Mouse (Mus musculus): ENCODE data around the gene AU021092.
"Not testable (repeated sequence)": the region's sequence is repeated elsewhere in the genome, so short reads cannot be mapped to it uniquely, and the experiment has no call there.

AU021092 gene

DNA sequence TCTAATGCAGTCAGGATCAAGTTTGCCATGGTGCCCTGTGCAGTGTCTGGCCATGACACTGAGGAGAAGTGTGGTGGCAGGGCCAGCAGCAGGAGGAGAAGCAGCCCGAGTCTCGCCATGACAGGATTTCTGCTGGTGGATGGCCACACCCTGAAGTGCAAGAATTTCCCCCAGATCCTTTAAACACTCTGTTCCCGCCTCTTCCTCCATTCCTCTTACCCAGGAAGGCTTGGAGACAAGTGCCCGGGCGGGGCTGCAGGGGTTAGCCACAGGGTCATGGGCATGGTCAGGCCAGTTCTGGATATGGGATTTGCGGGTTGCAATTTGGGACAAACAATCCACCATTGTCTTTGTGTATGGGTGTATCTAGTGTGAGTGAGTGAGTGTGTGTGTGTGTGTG, at the start of gene AU021092:
Gene AU021092, minus strand, starts transcription at position 160 of the 400 bp plus-strand sequence.
- DNase-seq = no peak

- DNase-seq = no peak
Measured at GRCm38 (mm10) chr16:5271411-5272035, 49.4 kb upstream of the AU021092 start.

DNA sequence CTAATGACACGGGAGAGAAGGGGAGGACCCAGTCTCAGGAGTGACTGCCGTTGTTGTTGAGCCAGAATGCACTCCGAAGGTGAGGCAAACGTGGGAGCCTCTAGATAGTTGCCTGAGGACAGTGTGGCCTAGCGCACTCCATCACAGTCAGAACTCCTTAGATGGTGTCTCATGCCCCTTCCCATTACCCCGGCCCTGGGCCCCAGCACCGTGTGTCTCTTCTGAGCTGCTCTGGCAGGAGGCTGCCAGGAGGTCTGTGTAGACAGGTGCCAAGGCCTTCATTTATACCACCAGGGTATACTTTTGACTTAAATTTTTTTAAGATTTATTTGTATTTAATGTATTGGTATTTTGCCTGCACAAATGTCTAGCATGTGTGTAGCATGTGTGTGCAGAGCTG, 41.8 kb upstream of the AU021092 start:
- DNase-seq = no peak

- no peak for DNase-seq
Measured at GRCm38 (mm10) chr16:5263156-5263555, 41.1 kb upstream of the AU021092 start.

DNA sequence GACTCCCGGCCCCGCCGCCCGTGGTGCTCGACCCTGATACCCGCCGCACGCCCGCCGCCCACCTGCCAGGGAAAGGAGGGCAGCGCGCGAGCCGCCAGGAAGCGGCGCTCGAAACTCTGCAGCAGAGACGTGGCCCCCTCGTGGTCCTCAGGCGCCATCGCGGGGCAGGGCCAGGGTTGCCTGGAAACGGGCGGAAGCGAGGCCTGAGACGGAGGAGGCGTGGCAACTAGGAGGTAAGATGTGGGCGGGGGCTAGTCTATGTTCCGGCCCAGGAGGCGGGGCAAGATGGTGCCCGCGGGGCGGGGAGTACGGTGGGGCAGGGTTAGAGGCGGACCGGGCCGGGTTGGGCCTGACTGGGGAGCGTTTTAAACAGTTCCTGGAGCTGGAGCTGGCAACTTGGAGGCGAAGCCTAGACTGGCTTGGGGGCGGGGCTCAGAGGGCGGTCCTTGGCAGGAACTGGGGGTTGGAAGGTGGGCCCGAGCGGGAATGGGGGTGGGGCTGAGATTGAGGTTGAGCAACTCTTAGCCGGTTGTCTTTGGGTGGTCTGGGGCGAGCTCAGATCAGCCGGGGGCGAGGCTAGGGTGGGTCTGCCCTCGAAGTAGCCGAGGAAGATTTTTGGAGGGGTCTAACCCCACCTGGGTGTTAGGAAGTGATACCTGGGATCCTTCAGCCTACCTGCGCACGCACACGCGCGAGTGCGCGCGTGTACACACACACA, 33.8 kb upstream of the AU021092 start, which contains the start of gene Eef2kmt:
Gene Eef2kmt, minus strand, starts transcription at position 205 of the 718 bp plus-strand sequence.
- peak; percentile 99 for DNase-seq

- DNase-seq = no peak
Measured at GRCm38 (mm10) chr16:5255081-5255740, 33.1 kb upstream of the AU021092 start.

GRCm38 (mm10) chr16:5254346-5255025, 32.4 kb upstream of the AU021092 start:
- peak; percentile 71 to 80 for DNase-seq

GRCm38 (mm10) chr16:5252260-5252659, 30.2 kb upstream of the AU021092 start:
- no peak for DNase-seq

DNA sequence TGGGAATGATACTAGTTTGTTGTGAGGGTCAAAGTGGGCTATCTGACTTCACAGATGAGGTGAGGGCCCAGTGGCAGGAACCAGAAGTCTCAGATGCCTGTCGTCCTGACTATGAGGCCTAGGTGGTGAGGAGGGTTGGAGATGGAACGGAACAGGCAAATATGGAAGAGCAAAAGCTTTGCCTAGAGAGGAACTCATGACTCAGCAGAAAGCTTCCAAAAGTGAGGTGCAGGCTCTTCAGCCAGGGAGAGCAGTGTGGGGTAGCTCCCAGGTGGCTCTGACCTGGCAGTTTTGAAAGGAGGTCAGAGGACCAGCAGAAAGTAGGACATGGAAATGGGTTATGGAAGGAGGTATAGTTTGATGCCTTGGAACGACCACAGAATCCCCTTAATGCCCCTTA, 28.8 kb upstream of the AU021092 start:
- no peak for DNase-seq

DNA sequence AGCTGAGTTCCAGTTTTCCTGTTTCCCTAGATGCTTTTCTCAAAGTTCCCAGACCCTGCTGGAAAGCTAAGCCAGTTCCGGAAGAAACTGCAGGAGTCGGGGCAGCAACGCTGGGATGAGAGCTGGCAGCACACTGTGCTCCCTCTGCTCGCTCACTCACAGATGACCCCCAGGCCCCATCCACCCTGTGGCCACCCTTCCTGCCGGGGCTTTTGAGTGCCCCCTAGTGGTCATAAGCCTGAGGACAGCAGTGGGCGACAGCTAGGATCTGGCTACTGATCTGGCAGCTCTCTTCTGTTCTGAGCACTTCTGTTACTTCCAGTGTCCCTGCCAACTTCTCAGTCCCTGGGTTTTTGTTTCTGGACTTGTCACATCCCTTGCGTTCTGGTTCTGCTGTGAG, 22.3 kb upstream of the AU021092 start:
- DNase-seq = peak; percentile 38 to 65

DNA sequence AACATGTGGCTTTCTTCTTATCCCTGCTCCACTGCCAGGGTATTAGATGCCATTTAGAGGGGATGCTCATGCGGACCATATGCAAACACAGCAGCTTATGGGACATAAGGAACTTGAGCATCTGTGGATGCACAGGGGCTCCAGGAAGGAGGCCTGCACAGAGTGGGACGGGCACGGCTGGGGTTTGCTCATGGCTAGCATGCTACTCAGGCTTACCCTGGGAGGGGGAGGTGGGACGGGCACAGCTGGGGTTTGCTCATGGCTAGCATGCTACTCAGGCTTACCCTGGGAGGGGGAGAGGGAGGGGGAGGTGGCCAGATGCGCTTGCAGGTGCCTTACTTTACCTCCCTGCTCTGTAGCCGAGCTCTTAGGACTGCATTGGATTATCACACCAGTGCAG, 20.8 kb upstream of the AU021092 start:
- DNase-seq = no peak

DNA sequence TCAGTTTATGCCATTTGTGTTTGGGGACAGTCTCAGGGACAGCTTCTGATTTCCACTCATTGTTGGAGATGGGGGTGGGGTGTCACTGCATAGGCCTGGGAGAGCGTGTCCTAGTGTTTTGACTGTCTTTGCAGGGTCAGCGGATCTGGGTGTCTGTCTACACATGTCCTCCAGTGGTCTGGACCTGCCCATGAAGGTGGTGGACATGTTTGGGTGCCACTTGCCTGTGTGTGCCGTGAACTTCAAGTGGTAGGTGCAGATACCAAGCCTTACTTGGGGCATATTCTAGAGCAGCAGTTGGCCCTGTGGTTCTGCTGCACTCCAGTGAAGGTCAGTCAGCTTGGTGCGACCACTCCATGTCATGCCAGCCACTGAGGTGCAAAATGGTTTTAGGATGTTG, 20.3 kb upstream of the AU021092 start:
- DNase-seq = no peak

- peak; percentile 85 to 89 for DNase-seq
Measured at GRCm38 (mm10) chr16:5233418-5234313, 11.6 kb upstream of the AU021092 start, which contains the start of gene Alg1. Gene Alg1, plus strand, starts transcription at chr16:5233621.

GRCm38 (mm10) chr16:5232982-5233381, 10.9 kb upstream of the AU021092 start:
- no peak for DNase-seq

DNA sequence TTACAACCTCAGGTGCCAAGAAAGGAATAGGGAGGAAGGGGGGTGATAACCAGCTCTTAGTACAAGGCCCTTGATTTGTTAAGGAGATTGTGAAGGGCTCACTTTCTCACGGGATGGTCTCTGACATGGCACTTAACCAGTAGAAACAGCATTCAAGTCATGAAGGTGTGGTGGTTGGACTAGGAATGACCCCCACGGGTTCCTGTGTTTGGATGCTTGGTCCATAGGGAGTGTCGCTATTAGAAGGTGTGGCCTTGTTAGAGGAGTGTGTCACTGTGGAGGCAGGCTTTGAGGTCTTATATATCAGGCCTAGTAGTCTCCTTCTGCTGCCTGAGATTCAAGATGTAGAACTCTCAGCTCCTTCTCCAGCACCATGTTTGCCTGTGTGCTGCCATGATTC, 6.0 kb upstream of the AU021092 start:
- DNase-seq = not testable (repeated sequence)

GRCm38 (mm10) chr16:5227501-5227900, 5.4 kb upstream of the AU021092 start:
- not testable (repeated sequence) for DNase-seq

DNA sequence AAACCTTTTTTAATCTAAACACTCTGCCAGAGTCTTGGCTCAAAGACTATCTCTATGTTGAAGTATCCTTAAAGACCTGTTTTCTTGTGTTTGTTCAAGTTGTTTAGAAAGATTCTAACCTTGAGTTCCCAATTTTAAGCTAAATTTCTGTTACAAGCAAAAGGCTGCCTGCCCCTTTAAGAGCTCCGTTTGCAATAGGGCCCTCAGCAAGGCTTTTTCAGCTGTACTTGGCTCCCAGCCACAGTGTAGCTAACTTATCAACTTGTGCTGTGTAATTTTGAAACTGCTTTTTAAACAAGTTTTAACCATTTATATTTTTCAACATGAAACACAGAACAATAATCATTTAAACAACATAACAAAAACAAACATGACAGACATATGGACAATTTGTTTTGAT, 4.4 kb upstream of the AU021092 start:
- not testable (repeated sequence) for DNase-seq

- no peak for DNase-seq
Measured at GRCm38 (mm10) chr16:5221403-5221802, 696 bp downstream of the AU021092 start.

- DNase-seq = no peak
Measured at GRCm38 (mm10) chr16:5217341-5218133, 4.6 kb downstream of the AU021092 start.

DNA sequence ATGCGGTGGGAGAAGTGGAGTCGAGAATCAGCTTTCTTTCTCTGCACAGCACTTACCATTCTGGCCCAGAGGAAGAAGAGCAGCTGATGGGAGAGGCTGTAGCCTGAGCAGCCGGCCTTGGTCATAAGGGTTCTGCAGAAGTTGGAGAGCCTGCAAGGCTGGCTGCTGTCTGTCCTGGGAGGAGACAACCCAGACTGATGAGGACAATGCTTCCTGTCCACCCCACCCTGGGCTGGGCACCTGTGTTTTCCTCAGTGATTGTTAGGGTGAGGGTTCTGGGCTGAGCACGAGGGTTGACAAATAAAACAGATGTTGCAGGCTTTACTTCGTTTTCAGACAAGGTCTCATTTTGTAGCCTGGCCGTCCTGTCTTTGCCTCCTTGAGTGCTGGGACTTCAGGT, 5.4 kb downstream of the AU021092 start:
- no peak for DNase-seq

GRCm38 (mm10) chr16:5214126-5214525, 8.0 kb downstream of the AU021092 start:
- DNase-seq = no peak
